Mouse (Mus musculus): Measurements from ENCODE around the gene Gas7.

The Gas7 gene

GRCm38 (mm10) chr11:67533151-67533550, 77.9 kb downstream of the Gas7 start:
- no peak for DNase-seq (ENCODE audit: low read depth, low spot score)

- DNase-seq (ENCODE audit: low read depth, low spot score): no peak
These were observed 80.5 kb downstream of the Gas7 start for GRCm38 (mm10) chr11:67535703-67536102.

- DNase-seq (ENCODE audit: low read depth, low spot score): no peak
These were observed 81.2 kb downstream of the Gas7 start for GRCm38 (mm10) chr11:67536413-67536812.

GRCm38 (mm10) chr11:67537353-67537752, 82.1 kb downstream of the Gas7 start:
- DNase-seq (ENCODE audit: low read depth, low spot score): no peak

GRCm38 (mm10) chr11:67538557-67538956, 83.3 kb downstream of the Gas7 start:
- DNase-seq (ENCODE audit: low read depth, low spot score): no peak

- no peak for DNase-seq (ENCODE audit: low read depth, low spot score)
These were observed 89.6 kb downstream of the Gas7 start for GRCm38 (mm10) chr11:67544656-67545432.

GRCm38 (mm10) chr11:67546582-67546981, 91.3 kb downstream of the Gas7 start:
- DNase-seq (ENCODE audit: low read depth, low spot score): no peak

GRCm38 (mm10) chr11:67549306-67549705, 94.1 kb downstream of the Gas7 start:
- no peak for DNase-seq (ENCODE audit: low read depth, low spot score)

- DNase-seq (ENCODE audit: low read depth, low spot score): no peak
These were observed 94.7 kb downstream of the Gas7 start for GRCm38 (mm10) chr11:67549762-67550488.

GRCm38 (mm10) chr11:67552400-67552799, 97.2 kb downstream of the Gas7 start:
- DNase-seq (ENCODE audit: low read depth, low spot score): no peak

GRCm38 (mm10) chr11:67554276-67554675, 99.0 kb downstream of the Gas7 start:
- DNase-seq (ENCODE audit: low read depth, low spot score): no peak

GRCm38 (mm10) chr11:67556360-67556759, 101.1 kb downstream of the Gas7 start:
- DNase-seq (ENCODE audit: low read depth, low spot score): no peak

GRCm38 (mm10) chr11:67558772-67559448, 103.7 kb downstream of the Gas7 start:
- DNase-seq (ENCODE audit: low read depth, low spot score): no peak

GRCm38 (mm10) chr11:67559522-67559921, 104.3 kb downstream of the Gas7 start:
- DNase-seq (ENCODE audit: low read depth, low spot score): no peak

- DNase-seq (ENCODE audit: low read depth, low spot score): no peak
These were observed 106.4 kb downstream of the Gas7 start for GRCm38 (mm10) chr11:67561631-67562030.

- DNase-seq (ENCODE audit: low read depth, low spot score): no peak
These were observed 107.9 kb downstream of the Gas7 start for GRCm38 (mm10) chr11:67563141-67563540.

- DNase-seq (ENCODE audit: low read depth, low spot score): no peak
These were observed 108.9 kb downstream of the Gas7 start for GRCm38 (mm10) chr11:67564003-67564637.

GRCm38 (mm10) chr11:67565512-67565911, 110.3 kb downstream of the Gas7 start:
- DNase-seq (ENCODE audit: low read depth, low spot score): no peak

- no peak for DNase-seq (ENCODE audit: low read depth, low spot score)
These were observed 111.5 kb downstream of the Gas7 start for GRCm38 (mm10) chr11:67566704-67567103.

GRCm38 (mm10) chr11:67567184-67567583, 111.9 kb downstream of the Gas7 start:
- DNase-seq (ENCODE audit: low read depth, low spot score): no peak

GRCm38 (mm10) chr11:67567991-67568390, 112.8 kb downstream of the Gas7 start:
- DNase-seq (ENCODE audit: low read depth, low spot score): no peak

- no peak for DNase-seq (ENCODE audit: low read depth, low spot score)
These were observed 113.6 kb downstream of the Gas7 start for GRCm38 (mm10) chr11:67568815-67569214.
